Mouse (Mus musculus) heart, embryonic 13.5 days (tissue): Measurements from ENCODE around the gene C330021F23Rik. TPM values are rescaled to one million over a fixed set of nuclear protein-coding genes. Genes with fewer than 3 reads are reported as not detected.
A peak's percentile ranks its signal among the peaks of the same experiment; 100 is the strongest.

Source experiments
- ATAC-seq: fragments of 200-750 bp; cut with Nextera tagmentation; 2 replicates; pipeline ENCODE4 v1.8.0; 2017; ENCODE audit warnings: moderate TSS enrichment; ENCODE audit not compliant: insufficient number of reproducible peaks, low FRiP score, low TSS enrichment; ENCODE audit errors: extremely low read depth
- H3K27ac ChIP-seq: fragments of 300-500 bp; sonication (generic); replicated peaks from 2 replicates; pipeline ENCODE4 v1.5.1; 2015; ENCODE audit warnings: moderate library complexity, mild to moderate bottlenecking, inconsistent platforms
- H3K27me3 ChIP-seq: fragments of 300-500 bp; sonication (generic); replicated peaks from 2 replicates; pipeline ENCODE4 v1.6.1; 2015; ENCODE audit warnings: mild to moderate bottlenecking, inconsistent platforms
- H3K36me3 ChIP-seq: fragments of 300-500 bp; sonication (generic); 2 replicates; pipeline ENCODE4 v1.6.1; 2015; ENCODE audit warnings: mild to moderate bottlenecking, inconsistent platforms
- H3K4me1 ChIP-seq: fragments of 300-500 bp; sonication (generic); 2 replicates; pipeline ENCODE4 v1.6.1; 2015; ENCODE audit warnings: inconsistent platforms
- H3K4me2 ChIP-seq: fragments of 300-500 bp; sonication (generic); 2 replicates; pipeline ENCODE4 v1.6.1; 2015; ENCODE audit warnings: inconsistent platforms, mild to moderate bottlenecking, moderate library complexity
- H3K4me3 ChIP-seq: fragments of 300-500 bp; sonication (generic); 2 replicates; pipeline ENCODE4 v1.5.1; 2015; ENCODE audit warnings: moderate library complexity, mild to moderate bottlenecking, inconsistent platforms
- H3K9ac ChIP-seq: fragments of 300-500 bp; sonication (generic); 2 replicates; pipeline ENCODE4 v1.6.1; 2015; ENCODE audit warnings: inconsistent platforms, mild to moderate bottlenecking, moderate library complexity
- H3K9me3 ChIP-seq: fragments of 300-500 bp; sonication (generic); 2 replicates; pipeline ENCODE4 v1.6.1; 2016; ENCODE audit warnings: inconsistent platforms
- WGBS: fragments of 180-500 bp; shearing (Covaris S2); methylation state at CpG from one replicate; pipeline ENCODE4 v1.1.7; 2015; ENCODE audit warnings: mixed read lengths; 5-methylcytosine and 5-hydroxymethylcytosine counted together
- polyA plus RNA-seq: library from polyadenylated mRNA; unstranded; fragments of >200 nt; fragmentation: Nextera tagmentation; extraction: Ambion mirVana; gene quantifications from 2 replicates; pipeline ENCODE4 v1.2.1, GENCODE M21; 2015

The C330021F23Rik gene
- polyA plus RNA-seq, 1 experiment from 2014 or later, result 5.5 TPM

DNA sequence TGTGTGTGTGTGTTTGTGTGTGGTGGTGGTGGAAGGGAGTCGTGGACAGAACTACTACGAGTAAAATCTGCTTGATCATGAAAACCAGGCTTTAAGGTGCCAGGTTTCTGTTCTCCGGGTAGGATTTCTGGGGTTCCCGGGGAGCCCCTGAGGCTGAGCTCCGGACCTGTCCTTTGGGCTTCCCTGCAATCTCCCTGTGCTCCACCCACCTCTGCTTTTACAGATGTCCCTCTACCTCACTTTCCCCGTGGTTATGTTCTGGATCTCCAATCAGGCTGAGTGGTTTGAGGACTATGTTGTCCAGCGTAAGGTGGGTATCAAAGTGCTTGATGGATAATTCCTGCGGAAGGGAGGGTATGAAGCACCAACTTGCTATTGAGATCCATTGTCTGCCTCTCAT is 54.3 kb downstream of the C330021F23Rik start:
- Histone ChIP-seq H3K9ac (peak overlapping the region; percentile 88), H3K4me3 (peak overlapping the region; percentile 91), H3K27ac (no peak overlapping the region), H3K27me3 (no peaks in the 10 kb centered on the region), H3K9me3 (no peaks in the 10 kb centered on the region), H3K4me2 (peak overlapping the region; percentile 85), H3K4me1 (peaks cover 23% of the 10 kb centered on the region), H3K36me3 (peaks cover 19% of the 10 kb centered on the region)
- 68% methylated on average over 8 of the region's 8 CpGs for WGBS
- no peak for ATAC-seq

DNA sequence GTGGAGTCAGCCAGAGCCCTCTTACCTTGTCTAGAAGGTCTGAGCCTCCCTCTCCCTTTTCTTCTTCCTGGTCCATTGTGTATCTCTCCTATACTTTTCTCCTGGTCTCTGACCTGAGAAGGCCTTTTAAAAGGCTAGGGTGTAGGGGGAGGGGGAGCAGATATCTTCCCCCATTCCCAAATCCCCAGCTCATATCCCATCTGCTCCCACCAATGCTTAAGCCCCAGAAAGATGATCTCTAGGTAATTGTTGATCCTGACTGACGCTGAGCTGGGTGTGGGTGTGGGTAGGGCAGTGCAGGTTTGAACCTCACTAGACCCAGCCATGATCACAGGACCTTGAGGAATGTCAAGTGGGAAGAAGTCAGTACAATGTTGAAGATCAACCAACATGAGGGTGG is 57.7 kb downstream of the C330021F23Rik start, which contains the start of gene Pcp2:
Pcp2 (minus strand) TSS at position 101 of the 400 bp plus-strand sequence.
- no peak within 1 kb of the TSS for H3K4me3 ChIP-seq
- H3K36me3 ChIP-seq, result no peaks in the 10 kb centered on the region
- no peak for ATAC-seq
- H3K9me3 ChIP-seq, result no peaks in the 10 kb centered on the region
- H3K4me2 ChIP-seq, result no peak within 1 kb of the TSS
- H3K9ac ChIP-seq, result no peak within 1 kb of the TSS
- WGBS, result 60% methylated on average over 1 of the region's 1 CpGs
- H3K27ac ChIP-seq, result no peak within 1 kb of the TSS
- H3K27me3 ChIP-seq, result peaks cover 19% of the 10 kb centered on the region
- H3K4me1 ChIP-seq, result peaks cover 12% of the 10 kb centered on the region

DNA sequence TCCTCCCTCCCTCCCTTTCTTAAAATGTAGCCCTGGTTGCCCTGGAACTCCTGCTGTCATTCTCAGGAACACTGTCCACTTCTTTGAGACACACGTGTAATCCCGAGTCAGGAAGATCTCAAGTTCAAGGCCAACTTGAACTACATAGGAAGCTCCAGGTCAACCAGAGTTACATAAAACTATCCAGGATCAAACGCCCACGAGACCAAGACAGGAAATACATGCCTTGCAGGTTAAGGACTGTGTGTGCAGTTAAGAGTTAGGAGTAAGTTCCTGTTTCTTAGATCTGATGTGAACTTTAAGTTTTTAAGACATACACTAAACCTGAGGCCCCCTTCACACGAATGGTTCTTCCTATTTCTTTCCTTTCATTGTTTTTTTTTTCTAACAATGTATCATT is 59.2 kb downstream of the C330021F23Rik start:
- no peak overlapping the region for H3K4me3 ChIP-seq
- ATAC-seq, result no peak
- WGBS, result 51% methylated on average over 5 of the region's 5 CpGs

DNA sequence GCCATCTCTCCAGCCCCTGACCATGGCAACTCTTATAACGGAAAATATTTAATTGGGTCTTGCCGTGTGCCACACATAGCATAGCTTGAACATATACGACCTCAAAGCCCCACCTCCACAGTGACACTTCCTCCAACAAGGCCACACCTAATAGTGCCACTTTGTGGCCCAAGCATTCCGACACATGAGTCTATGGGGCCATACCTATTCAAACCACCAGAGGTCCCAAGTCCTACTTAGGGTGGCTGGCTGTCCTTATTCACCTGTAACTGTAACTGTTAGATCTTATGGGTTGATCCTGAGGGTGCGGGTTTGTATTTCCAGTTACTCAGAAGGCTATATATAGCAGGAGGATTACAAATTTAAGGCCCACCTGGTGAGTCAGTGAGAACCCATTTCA is 60.2 kb downstream of the C330021F23Rik start:
- H3K4me2 ChIP-seq, result no peak overlapping the region
- H3K4me1 ChIP-seq, result peaks cover 7% of the 10 kb centered on the region
- no peak overlapping the region for H3K4me3 ChIP-seq
- H3K36me3 ChIP-seq, result no peaks in the 10 kb centered on the region
- ATAC-seq, result no peak
- peaks cover 19% of the 10 kb centered on the region for H3K27me3 ChIP-seq
- H3K27ac ChIP-seq, result no peak overlapping the region
- WGBS, result 28% methylated on average over 5 of the region's 5 CpGs
- H3K9ac ChIP-seq, result no peak overlapping the region
- no peaks in the 10 kb centered on the region for H3K9me3 ChIP-seq

More for the DNA sequence above, 59.2 kb downstream of the C330021F23Rik start:
- no peak overlapping the region for H3K4me2 ChIP-seq
- no peaks in the 10 kb centered on the region for H3K9me3 ChIP-seq
- H3K27me3 ChIP-seq, result peaks cover 19% of the 10 kb centered on the region
- peaks cover 12% of the 10 kb centered on the region for H3K4me1 ChIP-seq
- H3K9ac ChIP-seq, result no peak overlapping the region
- H3K27ac ChIP-seq, result no peak overlapping the region
- H3K36me3 ChIP-seq, result no peaks in the 10 kb centered on the region

DNA sequence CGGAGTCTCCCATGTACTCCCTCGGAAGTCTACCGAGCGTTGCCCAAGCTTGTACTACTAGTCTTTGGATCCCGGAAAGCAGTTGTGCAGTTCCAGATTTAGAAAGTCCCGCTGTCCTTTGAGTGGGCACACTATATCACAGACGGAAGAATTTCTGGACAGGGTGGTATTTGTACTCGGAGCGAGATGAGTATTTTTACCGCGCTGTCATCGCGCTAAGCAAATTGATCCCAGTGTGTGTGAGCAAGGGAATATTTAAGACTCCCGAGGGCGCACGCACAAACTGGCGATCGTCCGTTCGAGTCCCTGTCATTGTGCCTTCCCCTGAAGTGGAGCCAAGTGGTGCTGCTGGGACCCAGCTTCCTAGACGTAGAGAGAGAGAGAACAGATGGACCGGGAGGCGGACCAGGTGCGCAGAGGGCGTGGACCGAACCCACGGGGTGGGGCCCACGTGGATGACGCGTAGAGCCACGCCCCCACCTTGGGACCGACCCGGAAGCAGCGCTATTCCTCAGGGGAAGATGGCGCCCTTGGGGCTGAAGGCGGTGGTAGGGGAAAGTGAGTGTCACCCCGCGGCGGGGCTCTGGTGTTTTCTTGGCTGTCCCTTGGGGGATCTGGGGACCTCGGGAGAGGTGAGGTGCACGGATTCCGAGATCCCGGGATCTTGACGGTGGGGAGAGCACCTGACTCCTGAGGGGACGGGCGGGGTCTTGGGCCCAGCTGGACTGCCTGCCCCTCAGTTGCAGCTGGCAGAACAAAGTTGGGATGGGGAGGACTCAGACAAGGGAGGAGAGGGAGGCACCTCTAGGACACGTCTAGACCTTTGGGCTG is 63.1 kb downstream of the C330021F23Rik start, which contains the start of gene Stxbp2:
Stxbp2 (plus strand) TSS at position 309 of the 831 bp plus-strand sequence.
- H3K9me3 ChIP-seq, result no peaks in the 10 kb centered on the region
- 4% methylated on average over 47 of the region's 47 CpGs for WGBS
- H3K27me3 ChIP-seq, result peaks cover 19% of the 10 kb centered on the region
- peak within 1 kb of the TSS; percentile 83 for H3K9ac ChIP-seq
- peaks cover 20% of the 10 kb centered on the region for H3K36me3 ChIP-seq
- peak; percentile 87 for ATAC-seq
- peak within 1 kb of the TSS; percentile 90 for H3K4me2 ChIP-seq
- peak within 1 kb of the TSS; percentile 75 for H3K4me3 ChIP-seq
- peaks cover 7% of the 10 kb centered on the region for H3K4me1 ChIP-seq
- no peak within 1 kb of the TSS for H3K27ac ChIP-seq

DNA sequence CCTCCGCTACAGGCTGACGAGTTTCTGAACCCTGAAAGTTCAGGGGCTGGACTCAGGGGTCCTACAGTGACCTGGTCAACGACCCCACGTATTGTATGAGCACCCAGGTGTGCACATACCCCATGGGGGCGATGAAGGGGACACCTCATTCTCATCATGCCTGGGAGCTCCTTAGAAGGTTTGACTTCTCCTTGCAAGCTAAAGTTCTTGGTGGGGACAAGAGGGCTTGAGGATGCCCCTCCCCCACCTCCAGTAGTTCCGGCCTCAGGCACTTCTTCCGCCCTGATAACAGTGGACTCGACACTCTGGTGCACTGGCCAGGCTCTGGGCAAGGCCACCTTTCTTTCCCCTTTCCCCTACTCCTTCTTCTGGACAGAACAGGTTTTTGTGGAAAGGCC is 63.7 kb downstream of the C330021F23Rik start:
- Histone ChIP-seq H3K4me2 (peak overlapping the region; percentile 90), H3K9me3 (no peaks in the 10 kb centered on the region), H3K36me3 (peaks cover 26% of the 10 kb centered on the region), H3K27ac (no peak overlapping the region), H3K4me1 (peaks cover 7% of the 10 kb centered on the region), H3K9ac (peak overlapping the region; percentile 83), H3K4me3 (peak overlapping the region; percentile 75), H3K27me3 (peaks cover 19% of the 10 kb centered on the region)
- WGBS, result 13% methylated on average over 8 of the region's 8 CpGs
- ATAC-seq, result no peak

Other genes starting within 250 kb of the C330021F23Rik start
- 0.14 TPM in 1 of 2 replicates, not detected in the other for gene A430078G23Rik, start 214.6 kb upstream of the C330021F23Rik start, polyA plus RNA-seq
- gene Arhgef18, start 175.0 kb upstream of the C330021F23Rik start, polyA plus RNA-seq, result 4.9 and 5.4 TPM in 2 replicates
- gene Pex11g, start 100.3 kb upstream of the C330021F23Rik start, polyA plus RNA-seq, result 4.9 and 7.2 TPM in 2 replicates
- gene Tex45, start 97.1 kb upstream of the C330021F23Rik start, polyA plus RNA-seq, result not detected in 2 replicates
- 30.7 and 32.0 TPM in 2 replicates for gene Zfp358, start 74.9 kb upstream of the C330021F23Rik start, polyA plus RNA-seq
- 46.1 and 46.7 TPM in 2 replicates for gene Mcoln1, start 67.5 kb upstream of the C330021F23Rik start, polyA plus RNA-seq
- gene Pnpla6, start 52.6 kb upstream of the C330021F23Rik start, polyA plus RNA-seq, result 16.6 and 18.0 TPM in 2 replicates
- 1.9 TPM in 2 replicates for gene Camsap3, start 19.3 kb downstream of the C330021F23Rik start, polyA plus RNA-seq
- 32.8 TPM in 2 replicates for gene Xab2, start 53.3 kb downstream of the C330021F23Rik start, polyA plus RNA-seq
- gene Pet100, start 53.6 kb downstream of the C330021F23Rik start, polyA plus RNA-seq, result 97.0 and 108 TPM in 2 replicates
- 0.11 TPM in 1 of 2 replicates, not detected in the other for gene Pcp2, start 57.6 kb downstream of the C330021F23Rik start, polyA plus RNA-seq
- gene Stxbp2, start 63.0 kb downstream of the C330021F23Rik start, polyA plus RNA-seq, result 45.6 and 51.8 TPM in 2 replicates
- not detected in 2 replicates for gene Retn, start 87.8 kb downstream of the C330021F23Rik start, polyA plus RNA-seq
- 0.42 TPM in 1 of 2 replicates, not detected in the other for gene Mcemp1, start 97.8 kb downstream of the C330021F23Rik start, polyA plus RNA-seq
- 9.0 and 9.7 TPM in 2 replicates for gene Fcor, start 104.4 kb downstream of the C330021F23Rik start, polyA plus RNA-seq
- 31.8 and 36.9 TPM in 2 replicates for gene Trappc5, start 108.3 kb downstream of the C330021F23Rik start, polyA plus RNA-seq
- gene Fcer2a, start 126.2 kb downstream of the C330021F23Rik start, polyA plus RNA-seq, result 0.19 and 0.21 TPM in 2 replicates
- gene Clec4g, start 152.7 kb downstream of the C330021F23Rik start, polyA plus RNA-seq, result 3.7 and 5.9 TPM in 2 replicates
- gene Cd209a, start 181.0 kb downstream of the C330021F23Rik start, polyA plus RNA-seq, result not detected in 2 replicates